Mouse (Mus musculus): Measurements from ENCODE around the gene Dpp6.
A peak's percentile ranks its signal among the peaks of the same experiment; 100 is the strongest.

The Dpp6 gene

DNA sequence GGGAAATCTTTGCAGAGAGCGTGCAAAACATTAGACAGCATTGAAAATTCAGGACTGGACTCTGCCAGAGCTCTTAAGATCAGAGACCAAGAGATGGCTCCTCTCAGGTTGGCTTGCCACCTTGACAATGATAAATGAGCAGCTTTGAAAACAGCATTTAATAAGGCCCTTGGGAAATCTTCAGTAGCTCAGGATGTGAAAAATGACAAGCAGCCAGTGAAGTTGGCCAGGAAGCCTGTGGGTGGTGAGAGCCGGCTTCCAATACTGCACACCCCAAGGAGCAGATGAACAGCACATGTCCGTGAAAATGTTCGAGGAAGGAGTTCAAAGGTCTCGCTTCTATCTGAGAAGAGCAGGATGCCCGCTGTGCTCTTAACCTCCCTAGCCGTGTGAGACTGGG is 748.7 kb downstream of the Dpp6 start:
- peak; percentile 58 for DNase-seq

DNA sequence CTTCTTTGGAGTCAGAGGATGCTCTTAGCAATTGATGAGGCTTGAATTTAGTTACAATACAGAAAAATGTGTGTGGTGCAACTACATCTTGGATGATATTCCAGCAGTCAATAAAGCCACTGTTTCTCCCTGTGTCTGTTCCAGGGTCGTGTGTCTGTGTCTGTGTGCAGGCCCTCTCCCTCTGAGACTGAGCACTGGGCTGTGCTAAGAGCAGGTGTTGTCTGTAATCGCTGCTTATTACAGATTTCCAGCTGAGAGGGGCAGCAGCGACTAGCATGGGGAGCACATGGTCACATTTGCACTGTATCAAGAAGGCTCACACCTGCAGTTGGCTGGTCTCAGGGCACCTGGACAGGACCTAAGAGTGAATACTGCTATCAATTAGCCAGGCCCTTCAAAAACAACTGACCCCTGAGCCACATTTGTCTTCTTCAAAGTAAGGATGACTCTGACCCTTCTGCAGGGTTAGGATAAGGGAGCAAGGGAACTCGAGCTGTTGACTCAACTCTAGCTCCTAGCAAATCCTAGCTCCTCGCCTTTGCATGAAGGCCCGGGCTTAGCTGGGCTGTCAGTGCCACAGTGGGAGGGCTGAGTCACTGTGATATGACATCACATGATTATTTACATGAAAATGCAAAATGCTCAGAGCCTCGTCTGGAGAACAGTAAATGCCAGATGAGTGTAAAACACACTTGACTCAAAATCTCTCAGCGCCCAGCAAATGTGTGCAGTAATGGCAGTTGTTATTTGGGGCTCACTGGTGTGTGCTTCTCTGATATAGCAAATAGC is 771.2 kb downstream of the Dpp6 start:
- no peak for DNase-seq

DNA sequence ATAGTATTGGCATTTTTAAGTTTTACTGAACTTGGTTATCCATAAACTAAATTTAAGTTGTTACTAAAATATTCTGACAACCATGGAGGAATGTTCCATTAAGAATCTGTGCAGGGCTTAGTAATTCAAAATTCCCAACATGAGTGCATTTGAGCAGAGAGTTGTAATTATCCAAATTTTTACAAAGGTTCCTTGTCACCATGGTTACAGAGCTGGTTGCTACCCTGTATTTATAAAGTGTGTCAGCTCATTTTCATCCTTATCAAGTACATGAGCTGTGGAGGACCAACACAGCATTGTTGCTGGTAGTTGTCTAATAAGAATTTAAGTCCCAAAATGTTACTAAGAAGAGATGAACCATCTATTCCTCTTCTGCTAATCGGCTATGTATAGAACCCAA is 787.1 kb downstream of the Dpp6 start:
- no peak for DNase-seq

DNA sequence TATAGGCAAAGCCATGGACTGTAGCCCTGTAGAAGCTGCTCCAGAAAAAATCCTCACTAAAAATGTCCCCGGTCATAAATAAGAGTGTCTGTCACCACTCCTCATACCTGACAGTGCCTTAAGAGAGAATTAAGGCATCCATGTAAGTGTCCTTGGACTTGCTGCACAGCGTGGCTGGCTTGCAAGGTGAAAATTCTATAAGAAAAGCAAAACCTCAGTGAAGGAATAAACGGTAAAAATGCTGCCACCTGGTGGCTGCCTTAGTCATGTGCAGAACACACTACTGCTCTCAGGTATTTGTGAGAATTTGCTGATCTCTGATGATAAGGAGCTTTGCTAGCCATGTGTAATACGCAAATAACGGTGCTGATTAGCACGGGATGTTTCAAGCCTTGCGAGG is 798.8 kb downstream of the Dpp6 start:
- DNase-seq, result peak; percentile 79

DNA sequence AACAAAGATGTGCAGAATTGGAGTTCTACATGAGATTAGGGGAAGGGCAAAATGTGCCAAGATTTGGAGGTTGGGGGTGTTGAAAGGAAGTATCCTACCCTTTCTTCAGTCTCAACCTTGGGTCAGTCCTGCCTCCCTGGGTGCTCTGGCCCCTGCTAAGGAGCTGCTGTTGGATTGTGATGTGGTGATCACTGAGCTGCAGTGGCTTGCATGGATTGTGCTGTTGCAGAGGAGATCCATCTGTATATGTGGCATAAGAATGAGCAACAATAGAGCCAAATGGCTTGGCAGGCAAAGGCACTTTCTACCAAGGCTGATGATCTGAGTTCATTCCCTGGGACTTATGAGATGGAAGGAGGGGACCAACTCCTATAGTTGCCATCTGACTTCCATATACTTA is 804.8 kb downstream of the Dpp6 start:
- DNase-seq, result no peak

DNA sequence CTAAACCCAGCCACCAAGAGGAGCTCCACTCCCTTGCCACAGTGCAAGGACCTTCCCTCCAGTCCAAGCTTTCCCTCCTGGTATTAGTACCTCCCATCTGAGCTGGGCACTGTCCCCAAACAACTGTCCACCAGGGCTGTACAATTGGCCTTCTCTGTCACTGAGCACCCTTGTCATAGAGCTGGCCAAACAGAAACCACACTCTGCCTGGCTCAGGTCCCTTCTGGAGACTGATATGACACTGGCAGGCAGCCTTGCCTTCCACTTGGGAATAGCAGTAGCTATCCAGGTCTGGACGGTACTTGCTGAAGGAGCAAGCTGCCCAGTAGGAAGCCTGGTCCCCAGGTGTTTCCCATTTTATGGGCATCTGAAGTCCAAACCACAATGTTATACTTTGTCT is 806.9 kb downstream of the Dpp6 start:
- DNase-seq, result no peak

DNA sequence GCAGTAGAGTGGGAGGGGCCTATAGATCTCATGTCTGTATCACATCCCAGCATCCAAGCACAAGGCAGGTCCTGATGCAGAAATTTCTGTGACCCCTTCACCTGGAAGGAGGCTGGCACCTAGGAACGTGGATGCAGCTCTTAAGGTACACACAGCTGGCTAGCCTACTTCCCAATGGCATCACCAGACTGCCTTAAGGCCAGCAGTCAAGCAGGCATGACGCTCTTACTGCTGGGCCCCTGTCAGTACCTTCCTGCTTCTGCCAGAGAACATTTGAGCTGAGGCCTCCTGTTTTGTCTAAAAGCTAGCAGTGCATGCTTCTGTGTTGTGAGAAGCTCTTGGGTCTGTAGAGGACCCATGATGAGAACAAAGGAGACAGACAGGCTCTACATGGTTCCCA is 815.1 kb downstream of the Dpp6 start:
- no peak for DNase-seq

DNA sequence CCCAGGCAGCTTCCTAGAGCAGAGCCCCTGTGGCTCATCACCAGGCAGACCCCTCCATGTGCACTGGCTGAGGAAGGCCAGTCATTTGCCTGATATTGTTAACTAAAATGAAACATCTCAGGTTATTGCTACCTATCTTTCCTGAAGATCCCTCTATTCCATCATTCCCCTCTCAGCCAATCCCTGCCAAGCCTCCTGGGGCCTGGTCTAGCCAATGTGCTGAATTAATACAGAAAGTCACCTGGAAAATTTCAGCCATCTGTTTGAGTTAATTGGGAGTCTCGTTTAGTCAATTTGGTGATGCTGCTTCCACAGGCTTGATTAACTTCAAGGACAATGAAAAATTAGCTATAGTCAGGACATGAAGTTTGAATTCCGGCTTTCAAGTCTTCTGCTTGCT is 818.9 kb downstream of the Dpp6 start:
- DNase-seq, result peak; percentile 61

DNA sequence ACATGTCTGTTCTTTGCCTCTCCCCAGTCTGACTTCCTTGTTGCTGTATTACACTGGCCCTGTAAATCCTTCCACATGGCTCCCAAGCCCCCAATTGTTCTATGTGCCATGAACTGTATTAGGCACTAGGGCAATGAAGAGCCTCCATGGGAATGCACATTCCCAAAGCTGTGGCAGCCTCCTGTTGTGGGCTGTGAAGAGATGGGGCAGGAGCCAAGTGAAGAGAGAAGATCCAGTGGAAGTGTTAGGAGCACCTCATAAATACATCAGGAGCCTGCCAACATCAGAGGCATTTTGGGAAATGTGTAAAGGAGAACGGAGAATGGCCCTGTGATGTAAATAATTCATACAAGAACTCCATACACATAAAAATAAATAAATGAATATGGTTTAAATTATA is 824.9 kb downstream of the Dpp6 start:
- DNase-seq, result no peak

DNA sequence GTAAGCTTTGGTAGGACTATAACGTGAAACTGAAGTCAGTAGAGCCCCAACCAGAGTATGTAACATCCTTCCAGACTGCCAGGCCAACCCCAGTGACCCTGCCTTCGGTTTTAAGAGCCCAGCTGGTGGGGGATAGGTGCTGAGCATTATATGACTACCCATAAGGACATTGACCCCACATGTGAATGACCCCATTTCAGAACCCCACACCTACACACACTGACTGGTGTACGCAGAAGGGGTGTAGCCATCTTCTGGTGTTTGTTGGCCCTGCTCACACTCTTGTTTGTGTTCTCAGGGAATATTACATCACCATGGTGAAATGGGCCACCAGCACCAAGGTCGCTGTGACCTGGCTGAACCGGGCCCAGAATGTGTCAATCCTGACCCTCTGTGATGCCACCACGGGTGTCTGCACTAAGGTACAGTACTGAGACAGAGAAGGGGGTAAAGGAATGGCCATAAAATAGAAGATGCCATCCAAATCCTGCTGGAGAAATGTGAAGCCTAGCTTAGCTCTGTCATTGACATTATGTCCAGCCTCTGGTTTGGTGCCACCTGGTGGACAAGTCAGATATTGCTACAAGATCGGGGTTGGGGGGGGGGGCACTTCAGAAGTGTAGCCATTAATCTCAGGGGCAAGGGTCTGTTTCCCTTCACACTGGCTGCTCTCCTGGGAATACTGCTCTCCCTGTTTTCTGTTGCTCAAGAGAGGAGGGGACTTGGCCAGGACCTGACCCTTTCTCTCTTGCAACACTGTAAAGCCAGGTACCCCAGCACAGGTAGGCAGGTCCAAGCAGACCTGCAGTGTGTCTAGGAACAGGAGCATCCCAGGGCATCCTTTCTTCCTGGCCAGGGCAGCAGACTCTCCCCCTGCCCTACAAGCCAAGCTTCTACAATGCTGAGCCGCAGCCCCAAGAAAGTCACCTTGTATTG is 835.1 kb downstream of the Dpp6 start:
- peak; percentile 34 for DNase-seq

DNA sequence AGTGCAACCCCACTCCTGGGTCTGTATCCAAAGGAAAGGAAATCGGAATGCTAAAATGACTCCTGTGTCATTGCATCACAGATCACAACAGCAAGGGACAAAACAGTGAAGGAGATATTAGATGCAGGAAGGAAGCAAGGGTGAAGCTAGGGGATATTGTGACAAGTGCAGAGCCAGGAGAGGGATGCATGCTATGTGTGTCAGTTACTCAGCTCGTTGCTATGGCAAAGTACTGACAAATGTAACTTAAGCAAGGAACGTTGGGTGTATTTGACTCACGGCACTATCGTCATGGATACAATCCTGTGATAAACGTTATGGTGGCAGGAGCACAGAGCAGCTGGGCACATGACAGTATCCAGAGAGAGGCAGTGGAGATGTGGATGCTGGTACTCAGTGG is 839.1 kb downstream of the Dpp6 start:
- DNase-seq, result no peak

DNA sequence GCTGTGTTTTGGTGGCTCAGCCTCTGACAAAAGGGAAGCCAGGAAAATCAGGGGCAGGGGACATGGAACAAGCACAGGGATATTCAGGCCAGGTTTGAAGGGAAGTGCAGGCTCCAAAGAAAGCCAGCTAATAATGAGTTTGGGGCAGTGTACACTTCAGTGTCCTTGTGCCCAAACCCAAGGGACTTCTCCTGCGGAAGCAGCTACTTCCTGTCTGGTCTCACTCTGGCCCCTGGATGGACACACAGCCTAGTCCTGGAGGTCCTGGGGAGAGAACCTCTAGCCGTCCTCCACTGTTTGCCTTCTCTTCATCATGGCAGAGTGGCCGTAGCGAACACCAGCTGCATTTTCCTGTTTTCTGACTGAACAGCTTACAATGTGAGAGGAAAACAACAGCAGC is 840.7 kb downstream of the Dpp6 start:
- DNase-seq, result no peak

DNA sequence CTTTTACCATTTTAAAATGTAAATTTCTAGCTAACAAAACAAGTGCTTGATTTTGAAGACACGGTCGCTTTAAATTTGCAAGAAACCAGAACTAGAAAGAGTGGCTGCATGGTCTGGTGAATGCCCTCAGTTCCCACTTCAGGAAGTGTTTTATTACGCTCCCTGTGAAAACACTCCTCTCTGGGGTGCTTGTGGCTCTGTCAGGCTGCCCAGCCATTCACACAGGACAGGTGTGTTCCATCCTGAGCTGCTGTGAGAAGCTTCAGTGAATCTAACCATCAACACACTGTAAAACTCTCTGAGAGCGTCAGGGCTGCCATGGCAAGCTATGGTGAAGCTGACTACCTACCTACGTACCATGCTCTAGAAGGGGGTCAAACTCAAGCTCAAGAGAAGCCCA is 841.2 kb downstream of the Dpp6 start:
- DNase-seq, result no peak

DNA sequence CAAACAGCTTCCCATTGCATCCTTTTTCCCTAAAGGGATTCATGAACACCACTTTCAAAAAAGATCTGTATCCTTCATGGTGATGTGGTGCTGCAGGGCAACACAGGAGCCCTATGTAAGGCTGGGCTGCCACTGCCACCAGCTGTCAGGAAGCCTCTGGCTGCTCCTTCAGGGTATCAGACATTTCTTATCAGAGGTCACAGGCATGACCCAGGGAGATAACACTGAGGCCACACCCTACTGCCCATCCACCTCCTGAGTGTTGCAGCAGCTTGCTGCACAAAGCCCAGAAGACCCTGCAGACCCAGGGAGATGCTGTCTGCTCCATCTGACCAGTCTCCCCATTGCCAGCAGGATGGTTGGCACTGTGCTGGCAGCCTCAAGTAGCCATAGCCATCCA is 841.6 kb downstream of the Dpp6 start:
- no peak for DNase-seq

DNA sequence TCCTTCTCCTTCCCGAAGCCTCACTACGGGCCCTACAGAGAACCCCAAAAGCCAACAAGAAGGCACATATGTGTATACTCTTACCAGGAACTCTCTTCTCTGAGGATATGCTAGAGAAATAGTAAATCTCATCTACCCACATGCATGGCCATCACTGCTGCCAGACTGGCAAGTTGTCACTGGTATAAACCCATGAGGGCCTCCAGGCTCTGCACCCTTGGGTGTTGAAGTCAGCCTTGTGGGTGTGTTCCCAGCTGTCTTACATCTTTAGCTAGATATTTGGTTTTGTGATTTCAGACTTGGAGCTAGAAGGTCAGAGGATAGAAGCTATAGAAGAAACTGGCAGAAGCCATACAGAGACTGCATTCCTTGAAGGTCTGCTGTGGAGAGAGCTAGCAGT is 842.0 kb downstream of the Dpp6 start:
- no peak for DNase-seq

DNA sequence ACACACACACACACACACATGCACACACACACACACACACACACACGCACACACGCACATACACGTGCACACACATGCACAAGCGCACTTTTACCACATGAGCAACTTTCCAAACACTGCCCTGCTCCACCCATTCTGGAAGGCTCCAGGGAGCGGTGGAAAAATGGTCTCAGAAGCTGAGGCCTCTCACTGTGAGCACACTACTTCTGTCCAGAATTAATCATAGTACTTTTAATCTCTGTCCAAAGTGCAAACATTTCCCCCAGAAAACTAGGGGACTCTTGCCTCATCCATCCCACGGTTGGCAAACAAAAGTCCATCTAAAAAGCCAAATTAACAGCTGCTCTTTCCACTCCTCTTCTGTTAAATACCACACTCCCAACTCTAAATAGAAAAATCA is 842.8 kb downstream of the Dpp6 start:
- no peak for DNase-seq

DNA sequence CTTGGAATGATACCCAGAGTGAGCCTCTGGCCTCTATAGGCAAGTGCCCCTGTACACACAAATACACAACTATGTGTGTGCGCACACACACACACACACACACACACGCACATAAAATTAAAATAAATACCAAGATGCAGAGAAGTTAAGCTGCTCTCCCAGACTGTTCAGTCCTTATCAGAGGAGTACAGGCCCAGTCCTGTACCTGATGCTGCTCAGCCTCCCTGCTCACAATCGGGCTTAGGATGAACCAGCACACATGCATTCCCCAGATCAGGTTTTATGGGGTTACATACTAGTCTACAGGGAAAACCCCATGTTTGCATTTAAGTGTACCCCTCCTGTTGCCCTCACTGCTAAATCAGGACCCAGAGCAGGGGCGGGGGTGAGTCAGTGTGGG is 847.1 kb downstream of the Dpp6 start:
- no peak for DNase-seq

DNA sequence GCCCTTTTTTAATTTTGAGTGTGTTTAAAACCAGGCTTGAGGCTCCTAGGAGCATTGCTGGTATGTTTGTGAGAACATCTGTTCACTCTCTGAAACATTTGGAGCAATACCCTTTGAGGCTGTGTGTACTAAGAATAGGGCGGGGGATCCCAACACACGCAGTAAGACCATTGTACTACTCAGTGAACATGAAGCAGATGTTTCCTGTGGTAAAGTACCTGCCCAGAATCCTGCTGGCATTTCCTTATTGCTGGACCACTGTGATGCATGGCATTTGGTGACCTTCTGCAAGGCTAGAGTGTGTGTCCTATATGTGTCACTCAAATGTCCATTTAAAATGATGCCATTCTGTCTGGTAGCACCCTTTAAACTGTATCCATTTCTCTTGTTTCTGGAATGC is 854.5 kb downstream of the Dpp6 start:
- no peak for DNase-seq

DNA sequence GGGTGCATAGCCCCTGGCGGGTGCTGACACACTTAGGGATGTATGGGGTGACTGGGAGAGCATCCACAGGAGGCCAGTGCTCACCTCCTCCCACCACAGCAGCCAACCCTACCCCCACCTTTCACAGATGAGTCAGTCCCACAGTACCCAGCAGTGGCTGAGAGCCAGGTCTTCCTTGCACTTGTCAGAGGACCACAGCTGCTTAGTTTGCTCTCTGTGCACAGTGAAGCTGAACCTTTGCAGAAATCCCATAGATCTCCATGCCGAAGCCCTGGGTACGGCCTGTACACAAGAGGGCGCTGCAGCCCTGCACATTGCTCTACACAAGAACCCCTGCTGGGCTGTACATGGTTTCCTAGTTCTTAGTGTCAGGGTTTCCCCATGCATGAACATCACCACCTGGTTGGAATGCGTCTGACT is 860.3 kb downstream of the Dpp6 start:
- DNase-seq, result peak; percentile 48

DNA sequence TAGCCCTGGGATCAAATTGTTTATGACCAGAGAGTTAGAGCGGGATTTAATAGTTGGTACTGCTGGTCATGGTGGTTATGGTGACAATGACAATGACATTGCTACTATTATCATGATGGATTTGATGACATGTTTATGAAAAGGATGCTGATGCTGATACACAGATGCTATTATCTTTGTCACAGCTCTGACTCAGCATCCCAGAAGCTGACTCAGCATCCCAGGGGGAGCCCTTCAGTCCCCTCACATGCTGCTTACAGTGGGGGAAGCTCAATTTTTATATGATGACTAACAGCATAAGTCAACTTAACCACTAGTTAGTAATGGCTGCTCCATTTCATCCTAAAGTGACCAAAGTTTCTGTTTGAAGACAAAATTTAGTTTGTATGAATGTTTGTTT is 862.1 kb downstream of the Dpp6 start:
- DNase-seq, result no peak

DNA sequence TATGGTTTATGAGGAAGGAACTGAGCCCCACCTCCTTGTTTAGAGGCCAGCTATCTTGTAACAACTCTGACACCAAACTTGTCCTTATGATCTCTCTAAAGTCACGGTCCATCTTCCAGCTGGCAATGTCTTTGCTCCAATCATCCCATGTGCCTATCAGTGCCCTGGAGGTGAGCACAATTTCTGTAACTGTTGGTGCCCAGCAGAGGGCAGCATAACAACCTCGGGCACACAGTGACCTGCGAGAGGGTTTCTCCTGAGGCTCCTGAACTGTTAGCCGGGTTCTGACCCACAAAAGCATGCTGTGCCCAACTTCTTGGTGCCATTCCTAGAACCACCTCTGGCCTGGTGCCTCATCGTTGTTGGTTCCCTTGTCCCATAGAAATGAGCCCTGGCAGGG is 863.5 kb downstream of the Dpp6 start:
- peak; percentile 42 for DNase-seq

DNA sequence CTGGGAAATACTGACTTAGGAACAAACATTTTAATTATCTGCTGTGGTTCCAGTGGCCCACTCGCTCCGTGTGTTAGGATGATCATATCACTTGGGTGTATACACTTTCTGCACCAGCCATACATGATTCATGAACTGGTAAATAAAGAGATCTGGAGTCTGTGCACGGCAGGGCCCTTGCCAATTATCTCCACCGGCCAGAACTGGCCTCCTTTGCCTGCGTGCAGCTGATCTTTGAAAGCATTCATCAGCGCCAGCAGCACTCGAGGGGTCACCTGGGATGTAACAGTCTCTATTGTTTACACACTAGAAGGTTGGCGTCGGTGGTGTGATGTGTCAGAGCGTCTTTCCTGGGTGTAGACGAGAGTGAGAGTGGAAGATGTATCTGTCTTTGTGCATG is 868.2 kb downstream of the Dpp6 start:
- DNase-seq, result no peak

DNA sequence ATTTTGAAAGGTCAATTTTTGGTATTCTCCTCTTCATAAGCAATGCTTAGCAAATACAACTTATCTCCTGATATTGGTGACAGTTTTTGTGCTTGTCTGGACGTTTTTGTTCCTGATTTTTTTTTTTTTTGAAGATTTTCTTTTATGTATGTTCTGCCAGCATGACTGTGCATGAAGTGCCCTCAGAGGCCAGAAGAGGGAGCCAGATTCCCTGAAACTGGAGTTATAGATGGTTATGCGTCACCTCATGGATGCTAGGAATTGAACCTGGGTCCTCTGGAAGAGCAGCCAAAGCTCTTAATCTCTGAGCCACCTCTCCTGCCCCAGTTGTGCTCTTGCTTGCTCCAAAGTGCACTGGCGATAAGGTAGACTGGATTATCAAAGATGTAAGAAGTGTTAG is 868.9 kb downstream of the Dpp6 start:
- no peak for DNase-seq

DNA sequence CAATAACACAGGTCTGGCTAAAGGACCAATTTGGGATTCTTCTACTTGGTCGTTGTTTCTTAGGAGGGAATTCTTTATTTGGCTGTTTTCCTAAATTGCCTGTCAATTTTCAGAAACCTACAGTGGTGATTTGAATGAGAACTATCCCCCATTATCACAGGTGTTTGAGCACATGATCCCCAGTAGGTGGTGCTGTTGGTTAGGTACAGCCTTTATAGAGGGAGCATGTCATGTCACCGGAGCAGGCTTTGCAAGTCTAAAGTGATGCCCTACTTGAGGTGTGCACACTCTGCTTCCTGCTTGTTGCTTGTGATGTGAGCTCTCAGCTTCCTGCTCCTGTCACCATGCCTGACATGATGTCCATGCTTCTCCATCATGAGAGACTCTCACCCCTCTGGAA is 870.3 kb downstream of the Dpp6 start:
- DNase-seq, result no peak

All from cerebellum, adult 9-10 months (tissue).